Comparison of ENCODE assay signal across 7 mouse cellular contexts in the genomic region with DNA sequence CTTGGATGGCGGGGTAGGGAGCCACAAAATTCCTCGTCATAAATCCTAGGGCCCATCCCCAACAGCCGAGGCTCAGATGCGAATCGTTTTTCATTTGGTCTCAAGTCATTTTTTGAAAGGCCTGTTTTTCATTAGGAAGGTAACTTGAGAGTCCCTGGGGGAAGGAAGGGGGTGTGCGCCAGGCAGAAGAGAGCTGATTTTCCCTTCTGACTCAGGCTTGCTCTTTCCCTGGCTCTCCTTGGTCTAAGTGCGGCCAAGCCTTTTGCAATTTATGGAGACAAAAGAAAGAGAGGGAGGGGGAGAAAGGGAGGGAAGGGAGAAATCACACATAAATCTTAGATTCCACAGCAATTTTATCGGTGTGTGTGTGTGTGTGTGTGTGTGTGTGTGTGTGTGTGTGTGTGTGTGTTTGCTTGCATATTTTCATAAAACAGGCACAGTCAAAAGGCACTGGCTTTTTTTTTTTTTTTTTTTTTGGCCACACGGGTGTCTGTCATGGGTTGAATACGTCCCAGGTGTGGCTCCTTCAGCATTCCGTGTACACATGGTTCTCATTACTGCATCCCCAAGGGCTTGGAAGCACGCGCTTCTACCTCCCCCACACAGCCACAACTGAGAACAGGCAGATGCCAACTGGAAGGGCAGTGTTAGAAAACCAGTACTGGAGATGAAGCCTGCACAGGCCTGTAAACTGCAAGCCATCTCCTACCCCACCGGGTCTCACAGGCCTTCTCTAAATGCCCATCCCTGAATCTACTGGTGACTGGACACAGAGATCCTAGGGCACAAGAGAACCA.
DNase-seq lines count a peak whose midpoint lies in the region; ATAC-seq and TF ChIP-seq lines count a peak whose summit lies in the region.

No protein-coding gene starts in this region.

- H3K79me3 ChIP-seq in C2C12 (ENCODE audit: low read depth) = no peaks in the 10 kb centered on the region

- no peaks in the 10 kb centered on the region for H3K79me2 ChIP-seq in C2C12 (ENCODE audit: control insufficient read depth, insufficient read depth)

- intact Hi-C loops in left cerebral cortex, postnatal 4 days (cut with DNase I) = no loop called here

- ATAC-seq in activated CD4-positive, CD25-positive, alpha-beta regulatory T cell, adult 4 months = no peak

- H3K4me3 ChIP-seq in C2C12 (ENCODE audit: insufficient read depth, poor library complexity, severe bottlenecking) = no peak overlapping the region

- no peak overlapping the region for H3ac ChIP-seq in C2C12 (ENCODE audit: control insufficient read depth, insufficient read length, low read depth)

- DNase-seq in 3134 (ENCODE audit: extremely low read depth, insufficient read length, low spot score) = peak; percentile 87
- DNase-seq in gastrocnemius, adult 18-20 months (ENCODE audit: low spot score) = peak; percentile 86
- DNase-seq in kidney, postnatal 14 days = peak; percentile 38
- no peak for DNase-seq in layer of hippocampus, adult 9-10 months (ENCODE audit: low spot score)
- no peak for DNase-seq in left cerebral cortex, postnatal 4 days

- no peaks in the 10 kb centered on the region for H3K27me3 ChIP-seq in C2C12 (ENCODE audit: control insufficient read depth, insufficient read depth, insufficient read length)

- H3K36me3 ChIP-seq in C2C12 (ENCODE audit: control insufficient read depth, insufficient read depth) = no peaks in the 10 kb centered on the region

- TF ChIP-seq CTCF in C2C12 (IDR thresholded peaks at IDR 0.05; ENCODE audit: control insufficient read depth, insufficient read depth, insufficient read length) = no peak

TF ChIP-seq in C2C12, 6 proteins besides CTCF, POLR2A, EP300 and RAD21:
- TF ChIP-seq MYOG (IDR thresholded peaks at IDR 0.05; ENCODE audit: control insufficient read depth, extremely low read depth, insufficient read length) (no peak), CEBPB (IDR thresholded peaks at IDR 0.05; ENCODE audit: low read depth) (peak; percentile 54), FOSL1 (IDR thresholded peaks at IDR 0.05; ENCODE audit: insufficient read depth, low read length, poor library complexity, severe bottlenecking) (no peak), USF1 (IDR thresholded peaks at IDR 0.05; ENCODE audit: low read depth) (no peak), MYOD1 (IDR thresholded peaks at IDR 0.05; ENCODE audit: control insufficient read depth, insufficient read length, low read depth) (peak; percentile 70), MAX (IDR thresholded peaks at IDR 0.05) (peak; percentile 93)

Comparison
In these comparisons a context has a peak if more than half of its experiments do, and no peak if none do; other contexts are left out.
1. DNase-seq: peak in 3134 (single experiment), gastrocnemius, adult 18-20 months (single experiment) and kidney, postnatal 14 days (single experiment); none in layer of hippocampus, adult 9-10 months (single experiment) and left cerebral cortex, postnatal 4 days (single experiment).